Mouse (Mus musculus) liver, postnatal 0 days (tissue): ENCODE measurements at regions not wholly inside any gene's neighbourhood (a gene's known extent, or its start where the extent isn't known, plus 50 kb on each side); places are given as distances from the start of the nearest gene placed in this dataset.

ENCODE experiments used
- CTCF ChIP-seq: sonication (generic); IDR thresholded peaks from 2 replicates; pipeline ENCODE4 v1.5.1; 2016; ENCODE audit warnings: antibody characterized with exemption, low read depth
- EP300 ChIP-seq: IDR thresholded peaks from 2 replicates; pipeline ENCODE4 v1.6.1; 2016; ENCODE audit warnings: antibody characterized with exemption, low read depth, mild to moderate bottlenecking

DNA sequence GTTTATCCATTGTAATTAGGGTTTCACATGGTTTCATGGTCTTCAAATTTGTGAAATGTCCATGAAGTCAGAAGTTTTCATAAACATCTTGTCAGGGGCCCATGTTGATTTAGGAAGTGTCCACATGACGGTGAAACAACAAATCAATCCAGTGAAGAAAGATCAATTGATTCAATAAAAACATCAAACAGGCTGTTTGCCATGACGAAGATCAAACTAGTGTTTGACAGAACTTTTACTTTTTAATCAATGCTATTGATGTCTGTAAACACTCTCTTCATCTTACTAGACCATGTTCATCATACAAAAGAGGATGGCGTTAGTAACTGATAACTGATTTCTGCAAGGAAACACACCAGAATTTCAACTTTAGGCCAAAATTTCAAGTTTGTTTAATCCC lies 236.0 kb downstream of the Fign start:
- TF ChIP-seq EP300: no peak
- TF ChIP-seq CTCF: no peak
